Mouse (Mus musculus): ENCODE measurements around the gene Ifnb1.

GRCm38 (mm10) chr4:88533499-88533898 lies 10.9 kb upstream of the Ifnb1 start:
- TF ChIP-seq POLR2A (IDR thresholded peaks at IDR 0.05; ENCODE audit: control insufficient read depth in 1 of 2, insufficient read depth in 1 of 2, low read depth in 1 of 2, low read length in 2 of 2, poor library complexity in 1 of 2): no peak
- TF ChIP-seq ZKSCAN1 (IDR thresholded peaks at IDR 0.05; ENCODE audit: low read depth, low read length): no peak
- no peak for TF ChIP-seq JUND (IDR thresholded peaks at IDR 0.05; ENCODE audit: low read depth, low read length)
- no peak for TF ChIP-seq CTCF (IDR thresholded peaks at IDR 0.05 in 2 of 3, conservative IDR thresholded peaks at IDR 0.05 in 1 of 3; ENCODE audit: control insufficient read depth in 1 of 3, insufficient read depth in 1 of 3, low read depth in 2 of 3, low read length in 3 of 3, poor library complexity in 1 of 3, severe bottlenecking in 1 of 3)
- no peak for TF ChIP-seq CHD1 (IDR thresholded peaks at IDR 0.05; ENCODE audit: low read depth, low read length)

All from MEL (cell line).